Mouse (Mus musculus): ENCODE data around the gene Zfp961. TPM values are rescaled to one million over a fixed set of nuclear protein-coding genes. Genes with fewer than 3 reads are reported as not detected.
"Not testable (repeated sequence)": the region's sequence is repeated elsewhere in the genome, so short reads cannot be mapped to it uniquely, and the experiment has no call there.

Gene Zfp961
- polyA plus RNA-seq (2012; rRNA removed), result 4.1 and 5.3 TPM in 2 replicates

DNA sequence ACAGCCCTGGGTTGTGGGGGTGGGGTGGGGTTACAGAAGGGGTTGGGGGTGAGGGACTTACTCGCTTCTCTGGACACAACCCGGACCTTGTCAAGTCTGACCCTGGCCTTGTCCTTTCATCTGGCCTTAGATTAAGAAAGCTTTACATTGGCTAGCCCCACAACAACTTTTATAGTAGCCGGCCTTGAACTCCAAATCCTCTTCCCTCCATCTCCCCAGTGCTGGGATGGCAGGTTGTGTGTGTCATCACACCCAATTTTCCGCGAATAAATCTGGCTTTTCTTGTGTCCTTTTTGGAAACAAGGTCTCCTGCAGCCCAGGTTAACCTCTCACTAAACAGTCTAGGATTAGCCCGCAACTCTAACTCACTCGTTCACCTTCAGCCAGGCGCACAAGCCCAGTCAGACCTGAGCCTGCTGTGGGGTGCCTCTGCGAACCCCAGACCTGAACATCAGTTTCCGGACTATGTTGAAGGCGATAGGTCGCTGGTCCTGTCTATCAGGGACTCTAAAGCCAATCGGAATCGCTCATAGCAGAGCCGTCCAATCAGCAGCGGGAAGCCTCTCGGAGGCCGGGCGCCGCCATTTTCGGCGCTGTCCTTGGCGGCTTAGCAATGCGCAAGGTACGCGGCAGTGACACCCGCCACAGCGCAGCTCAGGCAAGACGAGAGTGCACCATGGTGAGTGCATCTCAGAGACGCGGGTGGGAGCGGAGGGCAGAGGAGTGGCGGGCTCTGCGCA, at the start of gene Zfp961:
Zfp961 (plus strand) TSS at position 557 of the 740 bp plus-strand sequence.
- WGBS, result 4% methylated on average over 34 of the region's 34 CpGs
- peak; percentile 99 for DNase-seq (ENCODE audit: low read depth, low spot score)

DNA sequence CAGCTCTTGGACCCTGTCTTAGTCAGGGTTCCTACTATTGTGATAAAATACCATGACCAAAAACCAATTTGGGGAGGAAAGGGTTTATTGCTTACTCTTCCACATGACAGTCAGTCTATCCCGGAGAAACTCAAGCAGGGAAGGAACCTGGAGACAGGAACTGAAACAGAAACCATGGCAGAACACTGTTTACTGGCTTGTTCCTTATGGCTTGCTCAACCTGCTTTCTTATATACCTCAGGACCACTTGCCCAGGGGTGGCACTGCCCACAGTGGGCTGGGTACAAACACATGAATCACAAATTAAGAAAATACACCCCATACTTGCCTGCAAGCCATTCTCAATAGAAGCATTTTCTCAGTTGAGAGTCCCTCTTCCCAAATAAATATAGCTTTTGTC, 47.8 kb upstream of the Zfp961 start:
- not testable (repeated sequence) for DNase-seq (ENCODE audit: low read depth, low spot score)
- 47% methylated on average over 1 of the region's 1 CpGs for WGBS

DNA sequence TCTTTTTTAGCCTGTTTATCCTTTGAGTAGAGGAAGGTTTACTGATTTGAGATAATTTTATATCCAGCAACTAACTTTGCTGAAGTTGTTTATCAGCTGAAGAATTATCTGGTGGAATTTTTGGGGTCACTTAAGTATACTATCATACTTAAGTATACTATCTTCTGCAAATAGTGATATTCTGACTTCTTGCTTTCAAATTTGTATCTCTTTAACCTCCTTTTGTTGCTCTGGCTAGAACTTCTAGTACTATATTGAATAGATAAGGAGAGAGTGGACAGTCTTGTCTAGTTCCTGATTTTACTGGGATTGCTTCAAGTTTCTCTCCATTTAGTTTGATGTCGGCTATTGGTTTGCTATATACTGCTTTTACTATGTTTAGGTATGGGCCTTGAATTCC, 44.0 kb upstream of the Zfp961 start:
- 100% methylated on average over 1 of the region's 1 CpGs for WGBS
- DNase-seq (ENCODE audit: low read depth, low spot score), result no peak

DNA sequence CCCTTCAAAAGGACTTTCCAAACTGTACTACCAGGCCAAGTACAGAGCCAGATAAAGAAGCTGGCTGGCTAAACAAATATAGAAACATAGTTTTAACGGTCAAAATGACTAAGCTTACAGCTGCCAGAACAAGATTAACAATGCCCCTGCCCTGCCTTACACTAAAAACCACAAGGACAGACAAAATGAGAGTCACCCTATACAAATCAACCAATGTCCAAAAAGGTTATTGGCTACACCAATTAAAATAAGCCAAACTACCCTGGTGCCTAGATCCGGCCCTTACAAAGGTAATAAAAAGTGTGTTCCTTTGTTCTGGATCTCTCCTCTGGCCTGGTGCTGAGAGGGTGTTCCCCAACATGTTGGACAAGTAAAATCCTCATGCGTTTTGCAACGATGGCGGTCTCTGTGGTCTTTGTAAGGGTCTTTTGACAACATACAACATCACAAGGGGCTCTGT, 43.0 kb upstream of the Zfp961 start:
- no peak for DNase-seq (ENCODE audit: low read depth, low spot score)
- 96% methylated on average over 5 of the region's 5 CpGs for WGBS

DNA sequence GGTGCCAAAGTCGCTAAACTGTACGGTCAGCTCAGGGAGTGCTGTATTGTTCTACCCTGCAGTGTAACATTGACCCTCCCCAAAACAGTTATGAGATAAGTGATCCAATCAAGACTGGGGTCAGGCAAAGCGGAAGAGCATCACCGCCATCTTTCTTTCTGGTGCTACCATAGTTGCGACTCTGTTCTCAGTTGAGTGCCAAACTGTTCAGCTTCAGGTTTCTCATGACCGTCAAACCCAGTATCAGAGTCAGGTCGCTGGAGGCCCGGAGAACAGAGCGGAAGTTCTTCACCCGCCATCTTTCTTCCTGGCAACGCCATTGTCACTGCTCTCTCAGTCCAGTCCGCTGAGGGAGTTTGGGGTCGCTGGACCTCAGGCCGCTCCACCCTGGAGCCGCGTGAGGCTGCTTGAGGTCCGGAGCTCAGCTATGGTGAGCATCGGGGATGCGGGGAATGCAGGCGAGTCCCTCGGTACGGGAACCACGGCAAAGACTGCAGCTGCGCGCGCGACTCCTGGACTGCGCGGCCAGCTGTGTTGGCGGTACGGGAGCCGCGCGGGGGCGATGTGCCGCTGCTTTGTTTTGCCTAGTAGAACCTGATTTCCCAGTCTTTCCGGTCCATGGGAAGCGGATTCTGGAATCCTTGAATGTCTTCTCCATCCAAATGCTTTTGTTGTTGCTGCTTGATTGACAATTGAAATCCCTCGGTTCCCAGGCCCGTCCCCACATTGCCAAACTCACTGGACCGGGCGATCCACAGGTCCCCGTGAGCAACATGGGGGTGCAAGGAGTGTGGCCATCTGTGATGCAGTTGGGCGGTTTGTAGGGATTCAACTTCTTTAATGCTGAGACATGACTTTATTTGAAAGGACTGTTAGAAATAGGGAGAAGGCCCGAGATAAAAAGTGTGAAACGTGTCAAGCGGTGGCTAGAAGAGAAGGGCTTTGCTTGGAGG, 42.3 kb upstream of the Zfp961 start, which contains the start of the genes Zfp882 and Zfp617:
Zfp882 (plus strand) TSS at position 300 of the 953 bp plus-strand sequence.
Zfp617 (plus strand) TSS at position 327 of the 953 bp plus-strand sequence.
- 6% methylated on average over 47 of the region's 47 CpGs for WGBS
- peak; percentile 61 for DNase-seq (ENCODE audit: low read depth, low spot score)

DNA sequence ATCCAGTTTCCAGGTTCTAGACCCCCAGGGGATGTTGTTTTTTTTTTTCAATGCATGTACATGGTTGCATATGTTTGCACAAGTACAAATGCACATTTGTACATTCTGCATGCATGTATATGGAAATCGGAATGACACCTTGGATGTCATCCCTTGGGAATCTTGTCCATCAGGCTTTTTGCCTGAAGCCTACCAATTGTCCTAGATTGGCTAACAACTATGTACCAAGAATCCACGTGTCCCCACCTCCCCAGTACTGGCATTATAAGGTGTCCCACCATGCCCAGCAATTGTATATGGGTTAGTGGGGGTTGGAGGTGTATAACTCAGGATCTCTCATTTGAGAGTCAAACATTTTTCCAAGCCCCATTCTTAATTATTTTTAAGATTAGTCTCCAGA, 38.6 kb upstream of the Zfp961 start:
- 83% methylated on average over 2 of the region's 2 CpGs for WGBS
- no peak for DNase-seq (ENCODE audit: low read depth, low spot score)

DNA sequence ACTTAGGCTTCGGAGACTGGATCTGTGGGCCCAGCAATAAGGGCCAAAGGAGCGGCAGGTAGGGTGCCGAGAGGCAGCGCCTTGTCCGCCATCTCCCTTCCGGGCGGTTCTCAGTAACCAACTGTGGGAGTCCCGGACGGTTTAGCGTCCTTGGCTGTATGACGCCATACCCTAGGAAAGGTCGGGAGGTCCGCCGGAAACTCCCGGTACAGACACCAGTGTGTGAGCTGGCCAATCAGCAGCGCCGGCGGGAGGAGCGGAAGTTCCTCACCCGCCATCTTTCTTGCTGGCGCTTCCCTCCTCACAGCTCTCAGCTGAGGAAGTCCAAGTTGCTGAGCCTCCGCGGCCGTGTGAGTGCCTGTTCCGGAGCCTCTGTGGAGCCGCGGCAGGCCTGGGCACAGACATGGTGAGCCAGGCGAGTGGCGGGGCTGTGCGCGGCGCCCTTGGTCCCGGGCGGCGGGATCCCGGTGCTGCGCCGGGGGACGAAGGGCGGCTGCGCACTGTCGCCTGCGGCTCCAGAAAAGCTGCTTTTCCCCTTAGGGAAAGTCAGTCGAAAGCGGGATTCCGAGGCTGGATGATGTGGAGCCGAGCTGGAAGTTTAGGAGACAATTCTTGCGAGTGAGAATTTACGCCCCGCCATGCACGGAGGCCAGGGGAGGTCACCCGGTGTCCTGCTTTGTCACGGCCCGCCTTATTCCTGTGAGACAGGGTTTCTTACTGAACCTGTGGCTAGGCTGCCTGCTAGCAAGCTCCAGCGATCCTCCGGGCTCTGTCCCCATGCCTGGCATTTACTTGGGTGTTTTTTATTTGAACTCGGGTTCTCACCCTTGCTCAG, 28.1 kb upstream of the Zfp961 start:
- WGBS, result under 1% methylated on average over 57 of the region's 57 CpGs
- DNase-seq (ENCODE audit: low read depth, low spot score), result peak; percentile 85

DNA sequence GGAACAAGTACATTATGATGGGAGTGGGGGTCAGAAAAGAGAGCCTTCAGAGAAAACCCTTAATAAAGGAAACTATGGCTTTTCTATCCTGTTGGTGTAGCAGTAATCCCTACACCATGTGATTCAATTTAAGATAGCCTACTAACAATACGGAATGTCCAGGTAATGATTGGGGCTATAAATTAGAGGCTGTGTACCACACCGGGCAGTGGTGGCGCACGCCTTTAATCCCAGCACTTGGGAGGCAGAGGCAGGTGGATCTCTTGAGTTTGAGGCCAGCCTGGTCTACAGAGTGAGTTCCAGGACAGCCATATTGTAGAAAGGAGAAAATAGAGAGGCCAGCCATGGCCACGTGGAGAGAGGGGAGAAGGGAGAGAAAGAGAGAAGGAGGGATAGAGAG, 25.0 kb upstream of the Zfp961 start:
- 97% methylated on average over 5 of the region's 5 CpGs for WGBS
- no peak for DNase-seq (ENCODE audit: low read depth, low spot score)

DNA sequence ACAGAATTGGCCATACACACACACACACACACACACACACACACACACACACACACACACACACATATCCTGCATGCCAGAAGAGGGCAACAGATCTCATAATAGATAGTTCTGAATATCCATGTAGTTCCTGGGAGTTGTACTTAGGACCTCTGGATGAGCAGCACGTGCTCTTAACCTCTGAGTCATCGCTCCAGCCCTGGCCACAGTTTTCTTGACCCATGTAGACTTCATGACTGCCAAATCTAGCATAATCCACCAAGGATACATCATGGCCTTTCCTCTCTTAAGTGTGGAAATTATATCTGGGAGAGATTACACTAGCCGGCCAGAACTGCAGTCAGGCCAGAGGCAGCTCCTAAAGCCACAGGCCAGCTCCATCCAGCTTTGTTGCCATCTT, 24.3 kb upstream of the Zfp961 start:
- DNase-seq (ENCODE audit: low read depth, low spot score), result no peak
- WGBS, result 76% methylated on average over 3 of the region's 3 CpGs

DNA sequence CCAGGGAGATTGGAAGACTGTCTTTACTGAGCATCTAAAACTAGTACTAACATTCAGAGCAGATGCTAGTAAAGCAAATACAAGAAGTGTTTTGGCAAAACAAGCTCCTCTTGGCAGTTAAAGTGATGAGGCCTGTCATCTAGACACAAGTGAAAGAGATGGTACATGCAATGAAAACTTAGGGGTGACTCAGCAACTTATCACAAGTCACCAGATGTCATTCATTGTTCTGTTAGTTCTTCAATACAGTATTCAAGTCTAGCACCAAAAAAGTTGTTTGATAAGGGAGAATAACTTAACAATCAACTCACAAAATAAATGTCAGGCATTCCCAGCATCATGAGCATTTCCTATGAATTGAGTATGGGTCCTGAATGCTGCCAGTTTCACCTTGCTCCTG, 23.1 kb upstream of the Zfp961 start:
- no peak for DNase-seq (ENCODE audit: low read depth, low spot score)

DNA sequence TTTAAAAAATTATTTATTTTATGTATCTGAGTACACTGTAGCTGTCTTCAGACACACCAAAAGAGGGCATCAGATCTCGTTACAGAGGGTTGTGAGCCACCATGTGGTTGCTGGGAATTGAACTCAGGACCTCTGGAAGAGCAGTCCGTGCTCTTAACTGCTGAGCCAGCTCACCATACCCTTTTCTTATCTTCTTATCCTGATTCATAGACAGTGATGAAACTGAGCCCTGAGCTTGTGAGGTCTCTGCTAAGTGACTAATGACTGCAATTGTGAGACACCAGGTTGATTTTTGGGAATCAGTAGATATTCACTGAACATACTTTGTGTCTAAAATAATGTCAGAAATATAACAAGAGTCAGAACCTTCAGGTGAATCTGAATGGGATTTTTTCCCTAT, 12.8 kb upstream of the Zfp961 start:
- WGBS, result 85% methylated on average over 2 of the region's 2 CpGs
- not testable (repeated sequence) for DNase-seq (ENCODE audit: low read depth, low spot score)

DNA sequence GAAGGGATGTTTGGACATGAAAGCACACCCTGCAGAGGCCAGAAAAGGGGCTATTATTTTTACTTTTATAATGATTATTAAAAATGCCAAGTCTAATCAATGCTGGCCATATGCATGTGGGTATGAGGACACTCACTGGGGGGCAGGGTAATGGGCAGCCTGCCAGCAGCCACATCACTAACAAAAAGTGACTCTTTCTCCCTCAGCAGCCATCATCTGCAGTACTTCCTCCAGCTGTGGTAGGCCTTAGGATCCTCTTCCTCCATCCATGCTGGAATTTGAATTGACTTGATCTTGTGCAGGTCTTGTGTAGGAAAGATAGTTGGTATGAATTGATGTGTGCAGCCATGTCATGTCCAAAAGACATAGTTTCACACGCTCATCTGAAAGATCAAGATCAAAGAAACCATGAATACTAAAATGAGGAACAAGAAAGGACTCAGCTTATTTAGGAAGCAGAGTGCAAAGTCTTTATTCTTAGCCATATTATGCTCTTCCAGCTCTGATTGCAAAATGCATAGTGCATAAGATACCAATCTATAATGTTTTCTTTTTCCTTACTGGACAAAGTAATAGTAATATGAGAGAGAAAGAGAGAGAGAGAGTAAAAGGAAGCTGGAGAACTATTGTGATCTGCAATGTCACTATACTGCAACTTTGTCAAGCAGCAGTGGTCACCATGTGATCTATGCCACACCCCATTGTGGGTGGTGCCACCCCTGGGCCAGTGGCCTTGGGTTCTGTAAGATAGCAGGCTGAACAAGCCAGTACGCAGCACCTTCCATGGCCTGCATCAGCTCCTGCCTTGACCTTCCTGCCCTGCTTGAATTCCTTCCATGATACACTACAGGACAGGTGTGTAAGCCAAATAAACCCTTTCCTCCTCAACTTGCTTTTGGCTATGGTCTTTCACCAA, 10.3 kb upstream of the Zfp961 start:
- DNase-seq (ENCODE audit: low read depth, low spot score), result no peak
- 63% methylated on average over 2 of the region's 2 CpGs for WGBS

DNA sequence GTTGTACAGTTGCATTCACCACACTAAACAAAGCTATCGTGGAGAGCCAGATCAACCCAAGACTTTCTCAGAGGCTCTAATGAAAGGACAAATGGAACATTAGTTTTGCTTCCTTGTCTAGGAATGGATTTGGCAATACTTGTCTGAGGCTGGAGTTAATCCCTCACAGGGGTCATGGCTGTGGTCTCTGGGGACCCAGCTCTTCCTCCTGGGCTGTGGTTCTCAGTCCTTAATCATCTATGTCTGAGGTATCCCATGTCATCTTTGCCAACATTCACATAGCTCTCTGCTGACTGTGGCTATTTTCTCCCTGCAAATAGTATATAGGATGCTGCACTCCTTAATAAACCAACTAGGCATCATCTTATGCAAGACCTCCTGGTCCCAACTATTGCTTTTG, 9.1 kb upstream of the Zfp961 start:
- DNase-seq (ENCODE audit: low read depth, low spot score), result no peak
- 76% methylated on average over 1 of the region's 1 CpGs for whole genome bisulfite sequencing

DNA sequence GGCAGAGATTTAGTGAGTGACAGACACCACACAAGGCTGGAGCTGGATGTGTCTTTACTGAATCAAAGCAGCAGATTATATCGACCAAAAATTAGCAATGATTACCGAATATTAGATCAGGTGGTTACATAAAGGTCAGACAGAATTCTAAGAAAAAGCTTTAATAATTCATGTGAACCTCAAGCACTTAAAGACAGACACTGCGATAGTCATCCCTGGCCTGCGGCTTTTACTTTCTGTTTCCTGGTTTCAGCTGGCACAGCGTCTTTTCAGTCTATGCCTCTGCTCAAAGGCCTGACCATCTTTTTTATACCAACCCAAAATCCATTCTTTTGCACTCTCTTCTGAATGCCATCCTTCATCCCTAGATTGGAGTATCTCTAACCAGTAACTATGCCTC, 2.2 kb upstream of the Zfp961 start:
- 90% methylated on average over 5 of the region's 5 CpGs for WGBS
- DNase-seq (ENCODE audit: low read depth, low spot score), result no peak

DNA sequence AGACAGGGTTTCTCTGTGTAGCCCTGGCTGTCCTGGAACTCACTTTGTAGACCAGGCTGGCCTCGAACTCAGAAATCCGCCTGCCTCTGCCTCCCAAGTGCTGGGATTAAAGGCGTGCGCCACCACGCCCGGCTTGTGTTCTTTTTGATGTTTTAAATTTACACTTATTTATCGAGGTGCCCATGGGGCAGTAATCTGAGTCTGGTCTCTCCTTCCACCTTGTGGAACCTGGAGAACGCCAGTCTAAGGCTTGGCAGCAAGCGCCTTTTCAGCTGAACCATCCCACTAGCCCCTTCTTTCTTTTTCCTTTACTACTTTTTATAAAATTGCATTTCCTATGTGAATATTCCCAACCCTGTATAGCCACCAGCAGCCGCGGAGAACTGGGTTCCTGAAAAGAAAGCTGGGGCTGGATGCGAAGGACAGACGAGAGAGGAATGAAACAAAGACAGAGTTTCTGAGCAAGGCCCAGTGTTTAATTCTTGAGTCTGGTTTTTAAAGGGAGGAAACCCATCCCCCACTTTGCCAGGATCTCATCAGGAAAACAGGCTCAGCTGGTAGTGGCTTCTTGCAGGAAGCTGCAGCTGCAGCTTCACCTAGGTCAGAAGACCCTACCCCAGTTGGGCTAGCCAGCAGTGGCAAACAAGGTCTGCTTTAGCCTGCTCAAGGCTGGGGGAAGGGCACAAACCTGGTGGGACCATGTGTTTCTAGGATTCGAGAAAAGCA, 761 bp downstream of the Zfp961 start:
- WGBS, result 17% methylated on average over 14 of the region's 14 CpGs
- DNase-seq (ENCODE audit: low read depth, low spot score), result no peak

DNA sequence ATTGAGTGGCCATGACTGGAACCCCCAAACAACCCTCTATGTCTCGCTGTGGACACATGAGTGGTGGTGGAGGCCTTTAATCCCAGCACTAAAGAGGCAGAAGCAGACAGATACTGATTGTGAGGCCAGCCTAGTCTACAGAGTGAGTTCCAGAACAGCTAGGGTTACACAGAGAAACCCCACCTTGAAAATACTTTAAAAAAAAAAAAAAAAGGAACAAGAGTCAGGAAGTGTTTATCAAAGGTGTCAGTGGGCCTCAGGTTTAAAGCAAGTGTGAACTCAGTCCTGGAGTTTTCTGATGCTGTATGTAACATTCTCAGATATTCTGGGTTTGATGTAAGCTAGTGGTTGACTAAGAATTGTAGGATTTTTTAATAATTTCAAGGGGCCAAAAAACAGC, 1.7 kb downstream of the Zfp961 start:
- 82% methylated on average over 1 of the region's 1 CpGs for WGBS
- no peak for DNase-seq (ENCODE audit: low read depth, low spot score)

DNA sequence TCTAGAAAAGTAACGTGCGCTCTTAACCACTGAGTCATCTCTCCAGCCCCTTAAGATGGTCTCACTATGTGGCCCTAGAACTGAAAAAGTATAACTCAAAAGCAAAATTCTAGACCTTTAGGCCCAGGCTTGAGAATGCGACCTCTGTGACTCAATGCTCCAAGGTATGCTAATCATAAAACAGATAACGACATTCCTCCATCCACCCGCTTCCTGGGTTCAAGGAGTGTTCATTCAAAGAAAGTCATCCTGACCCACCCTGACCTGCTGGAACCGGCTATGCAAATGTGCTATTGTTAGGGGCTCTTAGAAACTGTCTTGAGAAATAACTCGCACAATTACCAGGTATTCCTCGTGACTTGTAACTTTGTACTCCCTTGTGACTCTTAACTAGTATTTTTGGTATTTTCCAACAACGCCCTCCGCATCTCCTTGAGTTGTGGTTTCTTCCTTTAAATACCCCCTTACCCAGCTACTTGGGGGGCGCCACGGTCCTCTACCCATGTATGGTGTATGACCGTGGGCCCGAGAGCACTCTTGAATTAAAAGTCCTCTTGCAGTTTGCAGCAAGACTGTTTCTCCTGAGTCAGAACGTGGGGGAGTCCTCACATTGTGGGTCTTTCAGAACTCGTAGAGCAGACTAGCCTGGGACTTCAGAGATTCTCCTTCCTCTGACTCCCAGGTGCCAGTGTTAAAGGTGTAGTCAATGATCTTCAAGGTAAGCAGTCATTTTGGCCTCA, 2.3 kb downstream of the Zfp961 start:
- 94% methylated on average over 16 of the region's 16 CpGs for WGBS
- DNase-seq (ENCODE audit: low read depth, low spot score), result not testable (repeated sequence)
